Mouse (Mus musculus) embryonic fibroblast, embryonic 13.5 days (primary cell): ENCODE measurements around the gene Trim38. TPM values are rescaled to one million over a fixed set of nuclear protein-coding genes. Genes with fewer than 3 reads are reported as not detected.
"Not testable (repeated sequence)": the region's sequence is repeated elsewhere in the genome, so short reads cannot be mapped to it uniquely, and the experiment has no call there.

Source experiments
- H3K27ac ChIP-seq: 2 replicates; pipeline ENCODE4 v1.5.1; 2012; ENCODE audit warnings: low read length, control low read depth, inconsistent platforms; ENCODE audit not compliant: insufficient read depth
- H3K4me1 ChIP-seq: 2 replicates; pipeline ENCODE4 v1.6.1; 2011; ENCODE audit warnings: low read length; ENCODE audit not compliant: control insufficient read depth, insufficient read depth
- H3K4me3 ChIP-seq: 2 replicates; pipeline ENCODE4 v1.5.1; 2011; ENCODE audit warnings: mild to moderate bottlenecking, control low read depth, low read length; ENCODE audit not compliant: insufficient read depth
- CTCF ChIP-seq: IDR thresholded peaks from 2 replicates; pipeline ENCODE4 v1.5.1; 2011; ENCODE audit warnings: mild to moderate bottlenecking, control low read depth, low read length, moderate library complexity, borderline replicate concordance; ENCODE audit not compliant: insufficient read depth
- POLR2A ChIP-seq: IDR thresholded peaks from 2 replicates; pipeline ENCODE4 v1.6.1; 2011; ENCODE audit warnings: low read depth, mild to moderate bottlenecking, control low read depth, low read length, moderate library complexity
- polyA plus RNA-seq: library from polyadenylated mRNA; stranded (reverse); fragments of >200 nt; gene quantifications from 2 replicates; pipeline ENCODE4 v1.2.4, GENCODE M21; 2011; ENCODE audit warnings: low read depth; ENCODE audit not compliant: missing spikeins, insufficient read length

Gene Trim38
- polyA plus RNA-seq, 1 experiment = not detected

GRCm38 (mm10) chr13:23745381-23746161 is 24.1 kb upstream of the Trim38 start, which contains the start of gene Hist1h3c:
Gene Hist1h3c (minus strand): TSS chr13:23745602.
- Histone ChIP-seq H3K27ac (peak within 1 kb of the TSS; percentile 99), H3K4me1 (peaks cover 12% of the 10 kb centered on the region), H3K4me3 (peak within 1 kb of the TSS; percentile 47)
- TF ChIP-seq CTCF (no peak), POLR2A (peak; percentile 70)

GRCm38 (mm10) chr13:23746201-23747080 is 23.3 kb upstream of the Trim38 start, which contains the start of gene Hist1h2bb:
Gene Hist1h2bb (plus strand): TSS chr13:23746734.
- TF ChIP-seq POLR2A = peak; percentile 90
- Histone ChIP-seq H3K4me3 (peak within 1 kb of the TSS; percentile 40), H3K4me1 (peaks cover 12% of the 10 kb centered on the region), H3K27ac (peak within 1 kb of the TSS; percentile 99)

- Histone ChIP-seq H3K4me1 (peaks cover 12% of the 10 kb centered on the region), H3K4me3 (peak overlapping the region; percentile 23; the same call in 1 of the 2 replicates), H3K27ac (peak overlapping the region; percentile 99)
- TF ChIP-seq CTCF = no peak
- peak; percentile 72 for TF ChIP-seq POLR2A
Measured at GRCm38 (mm10) chr13:23747081-23747891, 22.4 kb upstream of the Trim38 start.

- Histone ChIP-seq H3K27ac (peak overlapping the region; percentile 99), H3K4me1 (peaks cover 12% of the 10 kb centered on the region), H3K4me3 (no peak overlapping the region)
- TF ChIP-seq CTCF (no peak), POLR2A (0 out of 2 replicates have a peak, but pooled peaks have one; percentile 18)
Measured at GRCm38 (mm10) chr13:23747892-23748288, 21.8 kb upstream of the Trim38 start.

- peak overlapping the region; percentile 99 for H3K27ac ChIP-seq
- TF ChIP-seq POLR2A (no peak), CTCF (no peak)
- no peak overlapping the region for H3K4me3 ChIP-seq
- peaks cover 6% of the 10 kb centered on the region for H3K4me1 ChIP-seq
Measured at GRCm38 (mm10) chr13:23749563-23750121, 20.1 kb upstream of the Trim38 start.

- TF ChIP-seq POLR2A = peak; percentile 97
- Histone ChIP-seq H3K4me3 (peak within 1 kb of the TSS; percentile 36), H3K27ac (peak within 1 kb of the TSS; percentile 99)
- not testable (repeated sequence) for H3K4me1 ChIP-seq
Measured at GRCm38 (mm10) chr13:23750839-23751477, 18.8 kb upstream of the Trim38 start, which contains the start of gene Hist1h2ab. Gene Hist1h2ab (plus strand): TSS chr13:23751126.

GRCm38 (mm10) chr13:23751478-23751956 is 18.2 kb upstream of the Trim38 start:
- no peak; the same call in 1 of the 2 replicates for TF ChIP-seq POLR2A
- no peak for TF ChIP-seq CTCF

GRCm38 (mm10) chr13:23752067-23752741 is 17.5 kb upstream of the Trim38 start, which contains the start of gene Hist1h3b:
Gene Hist1h3b (plus strand): TSS chr13:23752267.
- Histone ChIP-seq H3K4me3 (peak within 1 kb of the TSS; percentile 37), H3K27ac (peak within 1 kb of the TSS; percentile 87)
- peak; percentile 82 for TF ChIP-seq POLR2A
- H3K4me1 ChIP-seq = not testable (repeated sequence)

More at GRCm38 (mm10) chr13:23751478-23751956, 18.2 kb upstream of the Trim38 start:
- Histone ChIP-seq H3K4me1 (peaks cover 6% of the 10 kb centered on the region), H3K4me3 (peak overlapping the region; percentile 36), H3K27ac (peak overlapping the region; percentile 87)
